Mouse (Mus musculus) bone marrow, adult 2 months (tissue): ENCODE data around the gene Zfp106.

Source experiments
- CTCF ChIP-seq: fragments of 200-500 bp; IDR thresholded peaks from 2 replicates; pipeline ENCODE4 v1.5.1; 2011; ENCODE audit warnings: low read length, control low read depth; ENCODE audit not compliant: control insufficient read depth, insufficient read depth
- POLR2A ChIP-seq: fragments of 200-500 bp; IDR thresholded peaks from 2 replicates; pipeline ENCODE4 v1.6.1; 2011; ENCODE audit warnings: low read depth, mild to moderate bottlenecking, control low read depth, low read length, borderline replicate concordance; ENCODE audit not compliant: control insufficient read depth

DNA sequence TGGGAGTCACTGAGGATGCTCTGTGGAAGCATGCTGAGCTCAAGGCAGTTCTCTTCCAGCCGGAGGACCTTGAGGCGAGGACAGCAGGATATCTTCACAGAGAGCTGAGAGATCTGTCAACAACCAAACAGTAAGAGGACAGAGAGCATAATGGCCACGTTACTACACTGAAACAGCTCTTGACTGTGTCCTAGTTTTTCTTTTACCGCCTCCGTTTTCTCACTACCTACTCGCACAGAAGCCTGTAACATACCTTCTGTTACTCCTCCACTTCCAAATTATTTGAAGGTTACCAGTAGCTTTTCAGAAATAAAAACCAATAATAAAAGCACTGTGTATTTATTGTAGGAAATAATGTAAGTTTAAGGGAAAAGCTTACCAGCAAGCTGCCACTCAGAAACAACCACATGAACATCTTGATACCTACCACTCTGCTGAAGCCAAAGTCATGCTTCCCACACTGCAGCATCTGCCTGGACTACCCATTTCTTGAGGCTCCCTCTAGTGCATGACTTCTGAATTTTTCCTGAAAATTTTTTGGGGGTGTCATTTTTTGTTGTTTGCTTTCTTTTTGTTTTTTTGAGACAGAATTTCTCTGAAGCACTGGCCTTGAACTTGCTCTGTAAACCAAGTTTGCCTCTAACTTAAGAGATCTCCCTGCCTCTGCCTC, 42.5 kb upstream of the Zfp106 start:
- no peak for TF ChIP-seq CTCF
- no peak for TF ChIP-seq POLR2A
